Mouse (Mus musculus) left cerebral cortex, adult 18-20 months (tissue): Measurements from ENCODE around the gene Nsg2. TPM values are rescaled to one million over a fixed set of nuclear protein-coding genes. Genes with fewer than 3 reads are reported as not detected.
"Not testable (repeated sequence)": the region's sequence is repeated elsewhere in the genome, so short reads cannot be mapped to it uniquely, and the experiment has no call there.

Source experiments
- DNase-seq, 2 experiments: peaks; one replicate each; pipeline ENCODE4 v3.0.0; 2021 to 2022; ENCODE audit warnings: low spot score in 2 of 2, mixed read lengths in 1 of 2
- long read RNA-seq, 2 experiments: library from polyadenylated mRNA; stranded (forward); transcript quantifications; one replicate each; pipeline ENCODE4 v2.0.0; 2021
- total RNA-seq, 2 experiments: library from RNA; stranded (reverse); gene quantifications; 2 replicates each; pipeline ENCODE4 v1.2.3; 2021

The Nsg2 gene
- total RNA-seq = 100 to 1,000 TPM; 645 to 708 TPM
- long read RNA-seq, experiment 1, transcript Nsg2-201 (5 exons, 2,239 nt) = major isoform, 10 of 167 reads
- long read RNA-seq, experiment 1, partial matches to known transcripts = 3 of 167 reads
- long read RNA-seq, experiment 1, other reads (novel, unspliced or antisense) = 151 of 167 reads
- long read RNA-seq, experiment 2, transcript Nsg2-201 (5 exons, 2,239 nt) = major isoform, 10 of 156 reads
- long read RNA-seq, experiment 2, partial matches to known transcripts = 137 of 156 reads
- long read RNA-seq, experiment 2, other reads (novel, unspliced or antisense) = 5 of 156 reads

DNA sequence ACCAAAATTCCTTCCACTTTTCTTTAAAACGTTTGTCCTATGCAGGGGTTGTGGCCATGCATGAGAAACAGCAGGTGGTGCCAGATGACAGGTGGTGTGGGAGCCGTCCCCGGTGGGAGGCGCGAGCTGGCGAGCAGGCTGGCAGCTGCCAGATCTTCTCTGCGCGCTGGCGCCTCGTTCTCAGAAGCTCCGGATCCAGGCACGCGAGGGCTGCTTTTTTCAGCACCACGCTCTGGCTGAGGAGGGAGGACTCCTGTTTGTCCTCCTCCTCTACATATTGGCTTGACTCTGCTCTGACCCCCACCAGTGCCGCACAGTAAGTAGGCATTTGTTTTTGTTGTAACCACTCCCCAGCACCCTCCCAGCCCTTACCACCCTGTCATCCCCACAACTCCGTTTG, at the start of gene Nsg2:
Gene Nsg2 (plus strand): TSS at position 183 of the 400 bp plus-strand sequence.
- DNase-seq = peak; percentile 89 to 93

DNA sequence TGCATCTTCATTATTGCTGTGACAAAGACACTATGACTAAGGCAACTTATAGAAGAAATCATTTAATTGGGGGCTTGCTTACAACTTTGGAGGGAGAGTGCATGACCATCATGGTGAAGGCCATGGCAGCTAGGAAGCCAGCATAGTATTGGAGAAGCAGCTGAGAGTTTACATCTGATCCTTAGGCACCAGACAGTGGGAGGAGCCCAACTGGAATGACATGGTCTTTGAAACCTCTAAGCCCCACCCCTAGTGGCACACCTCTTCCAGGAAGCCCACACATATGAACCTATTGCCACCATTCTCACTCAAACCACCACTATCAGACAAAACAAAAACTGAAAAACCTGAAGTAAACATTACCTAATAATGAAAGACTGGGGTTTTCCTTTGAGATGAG, 40.2 kb upstream of the Nsg2 start:
- DNase-seq = no peak

DNA sequence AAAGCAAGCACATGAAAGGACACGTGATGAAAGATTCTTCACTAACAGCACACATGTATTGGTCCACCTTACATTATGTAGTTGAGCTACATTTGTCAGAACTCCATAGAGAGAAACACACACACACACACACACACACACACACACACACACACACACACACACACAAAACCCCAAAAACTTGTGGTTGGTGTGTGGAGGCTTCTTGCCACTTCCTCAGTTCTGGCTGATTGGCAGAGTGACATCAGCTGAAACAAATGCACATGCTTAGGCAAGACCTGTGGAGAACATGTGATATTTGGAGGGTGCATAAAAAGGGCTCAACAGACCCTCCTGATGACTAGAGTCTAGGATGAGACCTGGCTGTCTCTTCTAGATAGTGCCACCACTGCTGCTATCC, 36.3 kb upstream of the Nsg2 start:
- no peak for DNase-seq

GRCm38 (mm10) chr11:31965256-31966134, 34.8 kb upstream of the Nsg2 start, which contains the start of gene 4930524B15Rik:
TSS of gene 4930524B15Rik (plus strand) at chr11:31965592.
- DNase-seq = no peak

DNA sequence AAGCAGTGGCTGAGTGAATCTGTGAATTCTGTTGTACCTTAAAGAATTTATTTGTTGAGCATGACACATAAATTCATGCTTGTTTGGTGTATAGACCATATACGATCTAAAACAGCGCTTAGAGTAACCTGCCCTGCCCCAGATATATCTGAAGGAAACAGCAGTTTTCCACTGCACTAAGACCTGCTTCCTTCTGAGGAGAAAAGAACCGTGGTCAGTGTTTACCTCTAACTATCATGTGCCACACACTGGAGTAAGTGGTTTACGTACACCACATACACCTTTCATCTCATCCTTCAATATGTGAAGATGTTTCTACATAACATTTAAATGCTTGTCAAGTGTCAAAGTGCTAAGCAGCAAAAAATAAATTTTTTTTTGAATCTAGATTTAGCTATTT, 26.1 kb upstream of the Nsg2 start:
- no peak for DNase-seq

GRCm38 (mm10) chr11:31974826-31975225, 25.4 kb upstream of the Nsg2 start:
- no peak for DNase-seq

DNA sequence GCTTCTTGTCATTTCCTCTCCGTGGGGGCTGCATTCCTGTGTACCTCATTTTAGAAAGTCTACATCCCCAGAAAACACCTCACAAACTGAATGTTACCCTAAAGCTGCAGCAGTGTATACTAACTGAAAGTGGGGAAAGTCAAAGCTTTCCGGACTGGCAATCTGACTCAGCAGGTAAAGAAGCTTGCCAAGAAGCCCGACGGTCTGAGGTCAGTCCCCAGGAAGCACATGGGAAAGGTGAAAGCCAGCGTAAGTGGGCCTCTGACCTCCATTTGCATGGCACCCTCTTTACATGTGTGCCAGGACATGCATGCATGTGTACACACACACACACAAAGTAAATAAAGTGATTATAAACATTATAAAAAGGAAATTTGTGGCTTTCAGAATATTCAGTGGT, 24.6 kb upstream of the Nsg2 start:
- no peak for DNase-seq

GRCm38 (mm10) chr11:31976137-31976536, 24.1 kb upstream of the Nsg2 start:
- no peak for DNase-seq

GRCm38 (mm10) chr11:31980089-31980488, 20.2 kb upstream of the Nsg2 start:
- DNase-seq = not testable (repeated sequence)

DNA sequence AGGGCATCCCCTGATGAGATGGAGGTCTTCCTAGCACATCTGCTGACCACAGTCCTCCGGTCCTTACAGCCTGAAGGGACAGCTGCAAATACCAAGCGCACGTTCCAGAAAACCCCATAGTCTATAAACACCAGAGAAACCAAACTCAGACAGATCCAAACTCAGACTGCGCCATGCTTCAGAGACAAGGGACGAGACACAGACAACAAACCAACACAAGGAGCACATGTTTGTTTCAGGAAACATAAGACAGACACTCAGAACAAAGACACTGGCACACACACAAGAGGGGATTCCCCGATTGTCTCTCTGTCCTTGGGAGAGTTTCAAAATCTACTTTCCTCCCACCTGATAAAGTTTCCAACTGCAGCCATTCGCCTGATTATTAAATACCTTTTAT, 18.4 kb upstream of the Nsg2 start:
- DNase-seq = no peak

DNA sequence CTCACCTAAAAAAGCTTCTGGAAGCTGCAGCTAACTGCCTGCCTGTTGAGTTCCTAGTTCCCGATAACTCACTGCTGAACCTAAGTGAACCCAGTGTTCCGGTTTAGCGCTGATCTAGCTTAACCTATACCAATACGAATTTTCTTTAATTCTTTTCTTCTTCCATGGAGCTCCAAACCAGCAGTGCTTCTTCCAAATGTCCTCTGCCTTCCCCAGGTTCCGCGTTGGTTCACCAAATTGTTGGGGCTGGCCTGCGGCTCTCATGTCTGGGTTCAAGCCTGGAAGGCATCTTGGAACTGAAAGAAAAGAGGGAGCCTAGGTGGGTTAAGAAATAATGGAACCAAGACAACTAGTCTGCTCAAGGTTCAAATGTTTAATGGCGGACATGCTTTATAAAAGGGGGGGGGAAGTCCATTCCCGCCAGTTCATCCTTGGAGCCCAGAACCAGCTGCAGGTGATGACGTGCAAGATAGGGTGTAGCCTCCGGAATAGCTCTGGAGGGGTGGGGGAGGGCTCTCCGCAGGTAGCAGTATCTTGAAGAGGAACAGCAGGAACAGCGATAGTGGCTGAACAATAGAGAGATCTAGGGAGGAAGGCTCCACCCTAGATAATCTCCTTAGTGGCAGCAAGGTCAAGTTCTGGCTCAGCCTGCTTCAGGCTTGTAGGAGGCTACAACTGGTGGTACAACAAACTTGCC, 17.9 kb upstream of the Nsg2 start:
- not testable (repeated sequence) for DNase-seq

GRCm38 (mm10) chr11:31983249-31983648, 17.0 kb upstream of the Nsg2 start:
- no peak for DNase-seq

GRCm38 (mm10) chr11:31984786-31985185, 15.5 kb upstream of the Nsg2 start:
- DNase-seq = no peak

DNA sequence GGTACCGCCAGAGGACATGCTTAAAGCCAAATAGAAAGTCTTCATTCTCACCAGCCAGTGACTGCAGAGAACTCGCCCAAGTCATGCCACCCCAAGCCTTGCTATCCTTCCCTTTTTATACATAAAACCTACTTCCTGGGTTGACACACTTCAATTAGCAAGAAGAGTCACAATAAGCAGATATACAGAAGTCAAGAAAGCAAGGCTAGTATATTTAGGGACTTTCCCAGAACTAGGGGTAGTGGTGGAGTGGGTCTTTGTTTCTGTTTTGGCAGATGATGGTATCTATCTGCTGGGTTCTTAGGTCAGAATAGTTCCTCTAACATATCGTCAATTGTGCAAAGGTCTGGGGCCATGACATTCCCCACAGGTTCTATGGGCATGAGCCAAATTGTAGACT, 7.7 kb upstream of the Nsg2 start:
- DNase-seq = no peak

GRCm38 (mm10) chr11:31999716-32000115, 547 bp upstream of the Nsg2 start:
- no peak for DNase-seq

- no peak for DNase-seq
Observed at GRCm38 (mm10) chr11:32001181-32001910, 1.1 kb downstream of the Nsg2 start.

GRCm38 (mm10) chr11:32002670-32003072, 2.4 kb downstream of the Nsg2 start:
- peak in 1 of 2 experiments; percentile 50 for DNase-seq

DNA sequence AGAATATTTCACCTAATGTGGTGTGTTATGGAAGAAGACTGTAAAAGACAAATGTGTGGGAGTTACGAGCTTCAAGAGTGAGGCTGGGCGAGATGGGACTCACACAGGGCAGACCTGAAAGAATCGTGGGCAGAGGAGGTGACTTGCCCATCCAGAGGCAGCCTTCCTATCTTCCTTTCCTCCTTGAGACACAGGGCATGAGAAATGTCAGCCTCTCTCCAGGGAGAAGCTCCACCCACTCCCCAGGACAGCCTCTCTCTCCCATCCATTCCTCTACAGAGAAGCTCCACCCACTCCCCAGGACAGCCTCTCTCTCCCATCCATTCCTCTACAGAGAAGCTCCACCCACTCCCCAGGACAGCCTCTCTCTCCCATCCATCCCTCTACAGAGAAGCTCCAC, 7.8 kb downstream of the Nsg2 start:
- DNase-seq = not testable (repeated sequence)

GRCm38 (mm10) chr11:32008852-32009251, 8.6 kb downstream of the Nsg2 start:
- DNase-seq = no peak

DNA sequence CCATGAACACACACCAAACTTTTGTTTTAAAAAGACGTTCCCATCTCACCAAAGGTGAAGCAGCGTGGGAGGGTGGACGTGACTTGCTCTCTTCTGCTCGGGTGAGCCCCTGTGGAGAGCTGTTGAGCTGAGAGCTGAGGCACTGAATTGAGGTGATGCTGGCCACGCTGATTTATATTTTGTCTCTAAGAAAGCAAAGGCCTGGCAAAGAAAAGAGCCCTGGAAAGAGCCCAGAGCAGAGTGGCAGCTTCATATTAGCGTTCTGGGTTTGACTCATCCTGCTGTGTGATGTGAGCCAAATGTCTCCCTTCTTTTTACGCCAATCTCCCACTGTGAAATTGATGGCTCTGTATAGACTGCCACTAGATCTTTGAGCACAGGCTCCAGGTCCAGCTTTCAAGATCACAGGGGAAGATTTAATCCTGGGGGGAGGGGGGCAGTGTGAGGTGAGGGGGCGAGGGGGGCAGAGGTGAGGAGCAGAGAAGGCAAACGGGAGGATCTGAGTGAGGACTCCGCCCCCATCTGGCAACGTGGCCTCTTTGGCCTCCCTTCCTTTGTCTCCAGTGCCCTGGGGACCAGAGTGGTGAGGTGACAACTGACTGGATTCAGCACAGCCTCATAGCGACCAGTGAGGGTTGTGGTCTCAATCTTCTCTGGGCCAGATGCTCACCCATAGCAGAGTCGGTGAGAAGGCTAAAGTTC, 9.8 kb downstream of the Nsg2 start:
- peak in 1 of 2 experiments; percentile 47 for DNase-seq

DNA sequence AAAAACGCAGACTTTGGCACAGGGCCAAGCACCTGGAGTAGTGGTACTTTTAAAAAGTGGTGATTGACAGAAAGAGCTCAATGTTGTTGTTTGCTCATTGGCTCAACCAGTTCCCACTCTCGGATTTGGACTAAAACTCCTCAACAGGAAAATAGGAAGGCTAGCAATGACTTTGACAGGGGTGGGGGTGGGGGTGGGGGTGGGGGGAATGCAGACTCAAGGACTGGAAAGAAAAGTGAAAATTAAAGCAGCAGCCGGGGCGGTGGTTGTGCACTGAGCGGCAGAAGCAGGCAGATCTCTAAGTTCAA, 10.4 kb downstream of the Nsg2 start:
- DNase-seq = no peak
